Mouse (Mus musculus): Measurements from ENCODE around the gene Gbx1.
"Not testable (repeated sequence)": the region's sequence is repeated elsewhere in the genome, so short reads cannot be mapped to it uniquely, and the experiment has no call there.

Gene Gbx1

GRCm38 (mm10) chr5:24526889-24527230 is at the start of gene Gbx1:
Gbx1 (minus strand) TSS chr5:24527202.
- DNase-seq (ENCODE audit: low read depth, low spot score), result no peak

GRCm38 (mm10) chr5:24576801-24577182 is 49.8 kb upstream of the Gbx1 start:
- no peak for DNase-seq (ENCODE audit: low read depth, low spot score)

GRCm38 (mm10) chr5:24575948-24576347 is 48.9 kb upstream of the Gbx1 start:
- no peak for DNase-seq (ENCODE audit: low read depth, low spot score)

GRCm38 (mm10) chr5:24556709-24557108 is 29.7 kb upstream of the Gbx1 start, which contains the start of gene 4931409K22Rik:
4931409K22Rik (minus strand) TSS chr5:24556809.
- no peak for DNase-seq (ENCODE audit: low read depth, low spot score)

GRCm38 (mm10) chr5:24555335-24555734 is 28.3 kb upstream of the Gbx1 start:
- DNase-seq (ENCODE audit: low read depth, low spot score), result not testable (repeated sequence)

- DNase-seq (ENCODE audit: low read depth, low spot score), result no peak
Observed at GRCm38 (mm10) chr5:24553621-24554244, 26.7 kb upstream of the Gbx1 start.

GRCm38 (mm10) chr5:24551317-24551688 is 24.3 kb upstream of the Gbx1 start:
- DNase-seq (ENCODE audit: low read depth, low spot score), result no peak

- no peak for DNase-seq (ENCODE audit: low read depth, low spot score)
Observed at GRCm38 (mm10) chr5:24550598-24551316, 23.8 kb upstream of the Gbx1 start.

- no peak for DNase-seq (ENCODE audit: low read depth, low spot score)
Observed at GRCm38 (mm10) chr5:24542643-24543042, 15.6 kb upstream of the Gbx1 start.

GRCm38 (mm10) chr5:24541144-24541569 is 14.2 kb upstream of the Gbx1 start:
- no peak for DNase-seq (ENCODE audit: low read depth, low spot score)

GRCm38 (mm10) chr5:24540387-24541143 is 13.6 kb upstream of the Gbx1 start, which contains the start of gene Asb10:
Asb10 (minus strand) TSS chr5:24540978.
- DNase-seq (ENCODE audit: low read depth, low spot score), result no peak

GRCm38 (mm10) chr5:24539571-24540296 is 12.7 kb upstream of the Gbx1 start:
- no peak for DNase-seq (ENCODE audit: low read depth, low spot score)

GRCm38 (mm10) chr5:24537618-24538017 is 10.6 kb upstream of the Gbx1 start:
- no peak for DNase-seq (ENCODE audit: low read depth, low spot score)

GRCm38 (mm10) chr5:24536511-24536910 is 9.5 kb upstream of the Gbx1 start:
- no peak for DNase-seq (ENCODE audit: low read depth, low spot score)

- DNase-seq (ENCODE audit: low read depth, low spot score), result no peak
Observed at GRCm38 (mm10) chr5:24535731-24536130, 8.7 kb upstream of the Gbx1 start.

- DNase-seq (ENCODE audit: low read depth, low spot score), result no peak
Observed at GRCm38 (mm10) chr5:24534292-24534691, 7.3 kb upstream of the Gbx1 start.

GRCm38 (mm10) chr5:24533391-24533790 is 6.4 kb upstream of the Gbx1 start:
- no peak for DNase-seq (ENCODE audit: low read depth, low spot score)

GRCm38 (mm10) chr5:24530042-24530689 is 3.2 kb upstream of the Gbx1 start:
- peak; percentile 74 for DNase-seq (ENCODE audit: low read depth, low spot score)

GRCm38 (mm10) chr5:24527780-24528179 is 778 bp upstream of the Gbx1 start:
- DNase-seq (ENCODE audit: low read depth, low spot score), result no peak

- no peak for DNase-seq (ENCODE audit: low read depth, low spot score)
Observed at GRCm38 (mm10) chr5:24526190-24526888, 663 bp downstream of the Gbx1 start.
